Mouse (Mus musculus) neutrophil, adult 65 days (primary cell): ENCODE measurements around the gene Masp1. TPM values are rescaled to one million over a fixed set of nuclear protein-coding genes. Genes with fewer than 3 reads are reported as not detected.

ENCODE experiments used
- total RNA-seq: library from RNA; stranded (reverse); gene quantifications from 2 replicates; pipeline ENCODE4 v1.2.4, GENCODE M21; 2023

The Masp1 gene
- total RNA-seq = not detected in 2 replicates

DNA sequence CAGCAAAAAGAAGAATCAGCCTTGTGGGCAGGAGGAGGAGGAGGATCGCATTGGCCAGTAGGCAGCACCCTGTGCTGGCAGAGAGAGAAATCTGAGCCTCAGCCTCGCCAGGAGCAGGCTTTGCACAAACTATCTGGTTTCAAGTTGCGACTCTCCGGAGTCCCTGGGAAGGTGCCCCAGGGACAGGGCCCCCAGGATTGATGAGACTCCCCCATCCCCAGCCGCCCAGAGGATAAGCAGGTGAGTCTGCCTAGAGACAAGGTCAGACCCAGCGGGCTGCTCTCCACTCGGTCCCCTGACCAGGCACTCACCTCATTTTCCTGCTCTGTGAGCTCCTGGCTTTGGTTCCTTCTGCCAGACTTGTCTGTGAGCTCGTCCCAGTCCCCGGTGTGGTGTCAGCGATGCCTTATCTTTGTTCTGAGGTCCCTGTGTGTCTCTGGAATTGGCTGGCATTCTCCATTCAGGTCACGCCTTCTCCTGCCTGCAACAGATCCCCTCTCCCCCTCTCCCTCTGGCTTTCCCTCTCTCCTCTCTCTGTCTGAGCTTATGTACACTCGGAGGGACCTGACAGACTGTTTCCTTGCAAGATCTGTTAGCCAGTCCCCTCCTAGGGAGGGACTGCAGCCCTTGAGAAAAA lies at the start of gene Masp1, which contains the start of gene Rtp4:
Gene Masp1 (minus strand): TSS at position 581 of the 637 bp plus-strand sequence.
Gene Rtp4 (plus strand): TSS at position 57 of the 637 bp plus-strand sequence.

DNA sequence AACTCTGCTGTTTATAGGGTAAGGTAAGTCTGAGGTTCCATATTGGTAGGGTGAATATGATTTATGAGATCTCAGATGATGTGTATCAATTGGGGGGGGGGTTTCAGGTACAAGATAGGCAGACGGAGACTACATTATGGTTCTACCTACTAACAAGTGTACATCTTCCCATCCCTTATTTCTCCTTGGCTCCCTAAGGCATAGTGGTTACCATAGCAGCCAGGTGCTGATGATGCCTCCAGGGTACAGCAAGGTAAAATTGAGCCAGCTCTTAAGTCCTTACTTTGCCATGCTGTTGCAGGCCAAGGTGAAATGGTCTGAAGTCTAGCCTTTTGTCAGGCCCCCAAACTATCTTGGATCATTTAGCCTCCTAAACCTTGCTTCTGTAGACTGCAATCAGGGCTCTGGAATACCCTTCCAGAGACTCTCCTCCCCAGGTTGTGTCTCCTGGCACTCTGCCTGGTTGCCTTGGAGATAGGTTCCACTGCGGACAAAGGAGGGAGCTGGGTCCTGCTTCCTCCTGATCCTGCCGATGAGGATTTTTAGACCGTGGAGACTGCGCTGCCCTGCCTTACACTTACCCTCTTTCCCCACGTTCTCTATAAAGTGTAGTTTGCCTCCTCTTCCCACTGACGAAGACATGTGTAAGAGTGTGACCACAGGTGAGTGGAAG lies 91.8 kb downstream of the Masp1 start, which contains the start of gene Rtp1:
Gene Rtp1 (plus strand): TSS at position 487 of the 673 bp plus-strand sequence.

Other genes starting within 250 kb of the Masp1 start
- not detected in 2 replicates for gene Rtp1, start 91.7 kb downstream of the Masp1 start, total RNA-seq
- 13.9 and 32.6 TPM in 2 replicates for gene Rtp4, start 524 bp downstream of the Masp1 start, total RNA-seq